In genomic region chr11:107334849-107335484, GRCm38 (mm10) we compare ENCODE assay signal across 9 mouse cellular contexts.
DNase-seq lines count a peak whose midpoint lies in the region; ATAC-seq and TF ChIP-seq lines count a peak whose summit lies in the region.
"Had no signal": no experiment of that assay in that cellular context is flagged by ENCODE, and none has a peak within 500 bp of the region (broad histone marks: within the 10 kb centered on the region; RNA-seq: fewer than 3 reads in every experiment).

No protein-coding gene starts in this region.

- no peaks in the 10 kb centered on the region for H3K27me3 ChIP-seq in hindbrain, postnatal 0 days (ENCODE audit: insufficient read depth, low read length)
- H3K27me3 ChIP-seq in hindbrain, embryonic 12.5 days, result no peaks in the 10 kb centered on the region
- no peaks in the 10 kb centered on the region for H3K27me3 ChIP-seq in heart, embryonic 13.5 days (replicated peaks)
- H3K27me3 ChIP-seq in kidney, embryonic 16.5 days (ENCODE audit: insufficient read depth, low read length), result no peaks in the 10 kb centered on the region
- H3K27me3 ChIP-seq in neural tube, embryonic 15.5 days (replicated peaks), result no peaks in the 10 kb centered on the region
- H3K27me3 ChIP-seq: CH12.LX had no signal

- H3K4me2 ChIP-seq in hindbrain, postnatal 0 days (ENCODE audit: low read depth, low read length), result no peak overlapping the region
- no peak overlapping the region for H3K4me2 ChIP-seq in hindbrain, embryonic 12.5 days (replicated peaks)
- H3K4me2 ChIP-seq in heart, embryonic 13.5 days, result peak overlapping the region; percentile 55
- H3K4me2 ChIP-seq in kidney, embryonic 16.5 days (replicated peaks; ENCODE audit: low read depth, low read length), result peak overlapping the region; percentile 26
- H3K4me2 ChIP-seq in neural tube, embryonic 15.5 days, result no peak overlapping the region

- DNase-seq in hindbrain, postnatal 0 days (ENCODE audit: low spot score), result no peak
- no peak for DNase-seq in yolk sac, embryonic 10.5 days (ENCODE audit: low spot score)
- no peak for DNase-seq in right cerebral cortex, postnatal 25 days
- DNase-seq in spleen, postnatal 14 days (ENCODE audit: low spot score in 2 of 2), result no peak

- H3K36me3 ChIP-seq in hindbrain, postnatal 0 days (ENCODE audit: insufficient read depth, low read length), result no peaks in the 10 kb centered on the region
- H3K36me3 ChIP-seq in hindbrain, embryonic 12.5 days, result peaks cover 5% of the 10 kb centered on the region; the same call in 1 of the 2 replicates
- no peaks in the 10 kb centered on the region for H3K36me3 ChIP-seq in heart, embryonic 13.5 days
- H3K36me3 ChIP-seq in kidney, embryonic 16.5 days (ENCODE audit: insufficient read depth, low read length), result no peaks in the 10 kb centered on the region
- no peaks in the 10 kb centered on the region for H3K36me3 ChIP-seq in neural tube, embryonic 15.5 days

- 0 out of 2 replicates have a peak overlapping the region, but pooled peaks have one; percentile 32 for H3K27ac ChIP-seq in hindbrain, postnatal 0 days
- H3K27ac ChIP-seq in hindbrain, embryonic 12.5 days, result no peak overlapping the region
- peak overlapping the region; percentile 94 for H3K27ac ChIP-seq in heart, embryonic 13.5 days (replicated peaks)
- H3K27ac ChIP-seq in kidney, embryonic 16.5 days (ENCODE audit: low read length), result peak overlapping the region; percentile 84
- peak overlapping the region; percentile 19 for H3K27ac ChIP-seq in neural tube, embryonic 15.5 days (replicated peaks)

- 81% methylated on average over 15 of the region's 15 CpGs for WGBS in hindbrain, postnatal 0 days
- whole genome bisulfite sequencing in hindbrain, embryonic 12.5 days, result 78% methylated on average over 15 of the region's 15 CpGs
- WGBS in heart, embryonic 13.5 days, result 46% methylated on average over 15 of the region's 15 CpGs
- 57% methylated on average over 15 of the region's 15 CpGs for WGBS in kidney, embryonic 16.5 days
- WGBS in neural tube, embryonic 15.5 days, result 80% methylated on average over 15 of the region's 15 CpGs

- peaks cover 18% of the 10 kb centered on the region; the same call in 1 of the 2 replicates for H3K4me1 ChIP-seq in hindbrain, postnatal 0 days (ENCODE audit: insufficient read depth, low read length)
- peaks cover 12% of the 10 kb centered on the region for H3K4me1 ChIP-seq in hindbrain, embryonic 12.5 days
- peaks cover 51% of the 10 kb centered on the region for H3K4me1 ChIP-seq in heart, embryonic 13.5 days
- peaks cover 31% of the 10 kb centered on the region for H3K4me1 ChIP-seq in kidney, embryonic 16.5 days (ENCODE audit: insufficient read depth, low read length)
- peaks cover 24% of the 10 kb centered on the region for H3K4me1 ChIP-seq in neural tube, embryonic 15.5 days

- ATAC-seq in hindbrain, postnatal 0 days, result no peak
- ATAC-seq in hindbrain, embryonic 12.5 days (ENCODE audit: low FRiP score), result no peak
- ATAC-seq in heart, embryonic 13.5 days (ENCODE audit: extremely low read depth, insufficient number of reproducible peaks, low FRiP score, low TSS enrichment), result no peak; the same call in 1 of the 2 replicates
- ATAC-seq in kidney, embryonic 16.5 days (ENCODE audit: low FRiP score, low TSS enrichment), result peak; percentile 52; the same call in 1 of the 2 replicates
- ATAC-seq in neural tube, embryonic 15.5 days (ENCODE audit: low FRiP score), result no peak

- no peak overlapping the region for H3K4me3 ChIP-seq in hindbrain, postnatal 0 days (ENCODE audit: low read length)
- no peak overlapping the region for H3K4me3 ChIP-seq in hindbrain, embryonic 12.5 days
- no peak overlapping the region for H3K4me3 ChIP-seq in heart, embryonic 13.5 days
- H3K4me3 ChIP-seq in kidney, embryonic 16.5 days (ENCODE audit: low read length), result no peak overlapping the region
- H3K4me3 ChIP-seq in neural tube, embryonic 15.5 days (replicated peaks), result no peak overlapping the region

- no peaks in the 10 kb centered on the region for H3K9me3 ChIP-seq in hindbrain, postnatal 0 days (ENCODE audit: low read length)
- H3K9me3 ChIP-seq in hindbrain, embryonic 12.5 days (replicated peaks), result no peaks in the 10 kb centered on the region
- 0 out of 2 replicates have a peak, but pooled peaks cover 3% of the 10 kb centered on the region for H3K9me3 ChIP-seq in heart, embryonic 13.5 days
- H3K9me3 ChIP-seq in kidney, embryonic 16.5 days (ENCODE audit: low read length), result peaks cover 3% of the 10 kb centered on the region; the same call in 1 of the 2 replicates
- H3K9me3 ChIP-seq in neural tube, embryonic 15.5 days (replicated peaks), result no peaks in the 10 kb centered on the region

- no peak overlapping the region for H3K9ac ChIP-seq in hindbrain, postnatal 0 days (replicated peaks; ENCODE audit: low read length)
- no peak overlapping the region for H3K9ac ChIP-seq in hindbrain, embryonic 12.5 days
- H3K9ac ChIP-seq in heart, embryonic 13.5 days, result peak overlapping the region; percentile 50; the same call in 1 of the 2 replicates
- H3K9ac ChIP-seq in kidney, embryonic 16.5 days (replicated peaks; ENCODE audit: low read length), result no peak overlapping the region
- H3K9ac ChIP-seq in neural tube, embryonic 15.5 days (replicated peaks), result no peak overlapping the region

- TF ChIP-seq CTCF in hindbrain, postnatal 0 days (IDR thresholded peaks at IDR 0.05; ENCODE audit: low read depth), result no peak

Comparison
In these comparisons a context has a peak if more than half of its experiments do, and no peak if none do; other contexts are left out.
1. H3K4me2 ChIP-seq: peak in heart, embryonic 13.5 days (single experiment) and kidney, embryonic 16.5 days (single experiment); none in hindbrain, postnatal 0 days (single experiment), hindbrain, embryonic 12.5 days (single experiment) and neural tube, embryonic 15.5 days (single experiment).